Mouse (Mus musculus): ENCODE measurements around the gene Coro2b.

- TF ChIP-seq CTCF (IDR thresholded peaks at IDR 0.05; ENCODE audit: control insufficient read depth, insufficient read depth, low read length) = no peak
- TF ChIP-seq POLR2A (IDR thresholded peaks at IDR 0.05; ENCODE audit: borderline replicate concordance, control insufficient read depth, low read depth, low read length) = no peak
These were observed 158.9 kb downstream of the Coro2b start for GRCm38 (mm10) chr9:62377897-62378296.
